Mouse (Mus musculus) E14TG2a.4 (cell line): Measurements from ENCODE around the gene Fads1.
A peak's percentile ranks its signal among the peaks of the same experiment; 100 is the strongest.

Source experiments
- H3K27me3 ChIP-seq: 2 replicates; pipeline ENCODE4 v1.6.1; 2014; ENCODE audit warnings: low read length, control low read depth; ENCODE audit not compliant: insufficient read depth
- H3K36me3 ChIP-seq: 2 replicates; pipeline ENCODE4 v1.6.1; 2014; ENCODE audit warnings: low read length, control low read depth; ENCODE audit not compliant: insufficient read depth
- H3K4me1 ChIP-seq: replicated peaks from 2 replicates; pipeline ENCODE4 v1.6.1; 2014; ENCODE audit warnings: low read depth, low read length, control low read depth
- H3K4me3 ChIP-seq: replicated peaks from 2 replicates; pipeline ENCODE4 v1.5.1; 2014; ENCODE audit warnings: mild to moderate bottlenecking, low read length
- H3K9me3 ChIP-seq: 2 replicates; pipeline ENCODE4 v1.6.1; 2014; ENCODE audit warnings: low read length, control low read depth
- CTCF ChIP-seq: conservative IDR thresholded peaks from 2 replicates; pipeline ENCODE4 v1.5.1; 2014; ENCODE audit warnings: low read length
- NANOG ChIP-seq: IDR thresholded peaks from 2 replicates; pipeline ENCODE4 v1.6.1; 2014; ENCODE audit warnings: borderline replicate concordance, low read length, mixed read lengths
- POU5F1 ChIP-seq: IDR thresholded peaks from 2 replicates; pipeline ENCODE4 v1.6.1; 2014; ENCODE audit warnings: low read length, borderline replicate concordance

Fads1 gene

DNA sequence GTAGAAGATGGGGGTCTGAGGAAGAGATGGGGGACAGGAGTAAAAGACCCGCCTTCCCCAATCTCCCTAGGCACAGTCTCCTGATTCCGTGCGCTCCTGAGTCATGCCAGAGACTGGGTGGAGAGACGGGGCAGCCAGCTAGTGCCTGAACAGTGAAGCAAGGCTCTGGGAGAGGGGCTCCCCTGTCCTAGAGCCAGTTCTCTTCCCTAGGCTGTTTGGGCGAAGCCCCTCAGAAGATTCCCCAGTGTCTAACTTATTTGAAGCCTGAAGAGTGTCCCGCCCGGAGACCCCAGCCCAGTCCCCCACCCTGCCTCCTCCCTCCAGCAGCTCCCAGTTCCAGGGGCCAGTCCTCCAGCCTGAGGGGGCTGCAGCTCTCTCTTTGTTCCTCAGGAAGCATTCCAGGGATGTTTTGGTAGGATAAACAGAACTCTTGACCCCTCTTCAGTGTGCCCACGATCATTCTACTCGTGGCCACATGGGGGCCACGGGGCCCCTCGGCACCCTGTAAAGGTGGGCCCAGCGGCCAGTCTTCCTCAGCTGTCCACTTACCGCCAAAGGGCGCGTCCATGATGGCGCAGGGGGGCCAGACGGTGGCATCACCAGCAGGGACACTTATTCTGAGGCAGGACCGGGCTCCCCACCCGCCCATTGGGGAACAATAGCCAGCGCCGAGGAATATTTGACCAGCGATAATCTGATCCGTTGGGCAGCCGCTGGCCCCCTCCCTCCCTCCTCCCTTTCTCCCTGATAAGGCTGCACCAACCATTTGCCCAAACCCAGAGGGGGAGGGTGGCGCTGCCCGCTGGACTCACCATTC is 42.2 kb downstream of the Fads1 start:
- Histone ChIP-seq H3K4me1 (peaks cover 100% of the 10 kb centered on the region), H3K27me3 (no peaks in the 10 kb centered on the region), H3K36me3 (peaks cover 92% of the 10 kb centered on the region), H3K4me3 (peak overlapping the region; percentile 68), H3K9me3 (no peaks in the 10 kb centered on the region)
- TF ChIP-seq NANOG (no peak), POU5F1 (no peak), CTCF (no peak)

DNA sequence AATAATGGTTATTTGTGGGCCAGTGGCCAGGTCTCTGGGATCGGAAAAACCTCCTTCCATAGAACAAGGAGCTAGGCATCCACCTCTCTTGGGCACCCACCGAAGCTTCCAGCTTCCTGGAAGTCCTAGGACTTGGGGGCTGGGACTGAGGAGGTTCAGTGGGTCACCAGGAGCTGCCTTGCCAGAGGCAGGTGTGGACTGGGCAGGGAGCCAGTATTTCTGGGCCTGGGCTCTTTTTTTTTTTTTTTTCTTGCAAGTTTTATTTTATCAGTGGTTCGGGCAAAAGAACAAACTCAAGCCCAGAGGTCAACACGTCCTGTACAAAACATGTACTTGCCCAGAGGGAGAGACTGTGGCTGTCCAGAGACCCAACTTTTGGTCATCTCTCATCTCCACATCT is 43.1 kb downstream of the Fads1 start:
- no peaks in the 10 kb centered on the region for H3K27me3 ChIP-seq
- H3K9me3 ChIP-seq, result no peaks in the 10 kb centered on the region
- H3K36me3 ChIP-seq, result peaks cover 91% of the 10 kb centered on the region
- H3K4me3 ChIP-seq, result peak overlapping the region; percentile 68
- TF ChIP-seq CTCF, result no peak
- TF ChIP-seq POU5F1, result no peak
- no peak for TF ChIP-seq NANOG
- peaks cover 100% of the 10 kb centered on the region for H3K4me1 ChIP-seq

- H3K9me3 ChIP-seq, result no peaks in the 10 kb centered on the region
- peaks cover 100% of the 10 kb centered on the region for H3K4me1 ChIP-seq
- no peaks in the 10 kb centered on the region for H3K27me3 ChIP-seq
- peaks cover 78% of the 10 kb centered on the region for H3K36me3 ChIP-seq
- TF ChIP-seq POU5F1, result no peak
- no peak for TF ChIP-seq CTCF
- no peak for TF ChIP-seq NANOG
- H3K4me3 ChIP-seq, result peak overlapping the region; percentile 74
Measured at GRCm38 (mm10) chr19:10231016-10231415, 48.3 kb downstream of the Fads1 start.

- H3K4me3 ChIP-seq, result peak overlapping the region; percentile 74
- no peak for TF ChIP-seq POU5F1
- TF ChIP-seq CTCF, result no peak
- TF ChIP-seq NANOG, result peak; percentile 41; the same call in 1 of the 2 replicates
- H3K9me3 ChIP-seq, result no peaks in the 10 kb centered on the region
- H3K36me3 ChIP-seq, result peaks cover 81% of the 10 kb centered on the region
- peaks cover 100% of the 10 kb centered on the region for H3K4me1 ChIP-seq
- no peaks in the 10 kb centered on the region for H3K27me3 ChIP-seq
Measured at GRCm38 (mm10) chr19:10231871-10232270, 49.2 kb downstream of the Fads1 start.

GRCm38 (mm10) chr19:10232327-10233017 is 49.8 kb downstream of the Fads1 start:
- Histone ChIP-seq H3K36me3 (peaks cover 81% of the 10 kb centered on the region), H3K4me3 (peak overlapping the region; percentile 74), H3K27me3 (no peaks in the 10 kb centered on the region), H3K9me3 (no peaks in the 10 kb centered on the region), H3K4me1 (peaks cover 100% of the 10 kb centered on the region)
- TF ChIP-seq POU5F1 (no peak), CTCF (no peak), NANOG (no peak)

GRCm38 (mm10) chr19:10235784-10236565 is 53.3 kb downstream of the Fads1 start:
- H3K36me3 ChIP-seq, result peaks cover 67% of the 10 kb centered on the region
- H3K4me1 ChIP-seq, result peaks cover 94% of the 10 kb centered on the region
- TF ChIP-seq POU5F1, result no peak
- no peaks in the 10 kb centered on the region for H3K27me3 ChIP-seq
- H3K4me3 ChIP-seq, result peak overlapping the region; percentile 13
- H3K9me3 ChIP-seq, result no peaks in the 10 kb centered on the region

GRCm38 (mm10) chr19:10238477-10238876 is 55.8 kb downstream of the Fads1 start:
- Histone ChIP-seq H3K4me3 (peak overlapping the region; percentile 84), H3K9me3 (no peaks in the 10 kb centered on the region), H3K36me3 (peaks cover 58% of the 10 kb centered on the region), H3K4me1 (peaks cover 94% of the 10 kb centered on the region), H3K27me3 (no peaks in the 10 kb centered on the region)
- TF ChIP-seq POU5F1 (no peak), NANOG (no peak), CTCF (no peak)

DNA sequence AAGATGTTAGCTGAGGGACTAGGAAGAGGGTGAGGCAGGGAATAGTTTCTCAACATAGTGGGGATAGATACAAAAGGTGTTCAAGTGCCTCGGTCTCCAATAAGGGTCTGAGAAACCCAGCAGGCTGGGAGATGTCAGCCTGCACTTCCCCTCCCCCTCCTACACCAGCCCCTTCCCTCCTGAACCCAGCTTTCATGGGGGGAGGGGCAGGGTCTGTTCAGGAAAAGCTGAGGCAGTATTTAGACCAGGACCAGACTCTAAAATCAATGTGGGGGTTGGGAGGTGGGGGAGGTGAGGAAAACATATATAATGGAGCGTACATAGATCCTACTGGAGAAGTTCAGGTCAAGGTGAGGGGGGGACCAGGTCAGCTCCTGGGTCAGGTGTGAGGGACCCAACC is 56.7 kb downstream of the Fads1 start:
- peak overlapping the region; percentile 84 for H3K4me3 ChIP-seq
- H3K9me3 ChIP-seq, result no peaks in the 10 kb centered on the region
- H3K4me1 ChIP-seq, result peaks cover 94% of the 10 kb centered on the region
- no peaks in the 10 kb centered on the region for H3K27me3 ChIP-seq
- peaks cover 49% of the 10 kb centered on the region for H3K36me3 ChIP-seq
- TF ChIP-seq NANOG, result no peak
- no peak for TF ChIP-seq CTCF
- TF ChIP-seq POU5F1, result no peak
